Mouse (Mus musculus) kidney, postnatal 0 days (tissue): ENCODE results near the gene Slc22a4. TPM values are rescaled to one million over a fixed set of nuclear protein-coding genes. Genes with fewer than 3 reads are reported as not detected.

Experiments used
- ATAC-seq: fragments of 200-750 bp; cut with Nextera tagmentation; replicated peaks from 2 replicates; pipeline ENCODE4 v1.8.0; 2017; ENCODE audit warnings: low read depth, moderate number of reproducible peaks, moderate TSS enrichment, moderate library complexity; ENCODE audit not compliant: low FRiP score
- DNase-seq: peaks from one replicate; pipeline ENCODE4 v3.0.0-alpha.2; 2016; ENCODE audit warnings: low spot score
- H3K27ac ChIP-seq: fragments of 300-500 bp; sonication (generic); 2 replicates; pipeline ENCODE4 v1.5.1; 2014; ENCODE audit warnings: mild to moderate bottlenecking
- H3K27me3 ChIP-seq: fragments of 300-500 bp; sonication (generic); 2 replicates; pipeline ENCODE4 v1.6.1; 2014; ENCODE audit warnings: low read length, mixed read lengths; ENCODE audit not compliant: insufficient read depth
- H3K36me3 ChIP-seq: fragments of 300-500 bp; sonication (generic); 2 replicates; pipeline ENCODE4 v1.6.1; 2014; ENCODE audit warnings: low read length, mixed read lengths; ENCODE audit not compliant: insufficient read depth
- H3K4me1 ChIP-seq: fragments of 300-500 bp; sonication (generic); replicated peaks from 2 replicates; pipeline ENCODE4 v1.6.1; 2014; ENCODE audit warnings: antibody characterized with exemption, low read length, mixed read lengths; ENCODE audit not compliant: insufficient read depth
- H3K4me2 ChIP-seq: fragments of 300-500 bp; sonication (generic); 2 replicates; pipeline ENCODE4 v1.6.1; 2014; ENCODE audit warnings: mild to moderate bottlenecking, low read length, moderate library complexity, mixed read lengths
- H3K4me3 ChIP-seq: fragments of 300-500 bp; sonication (generic); replicated peaks from 2 replicates; pipeline ENCODE4 v1.5.1; 2014; ENCODE audit warnings: low read depth, low read length
- H3K9ac ChIP-seq: fragments of 300-500 bp; sonication (generic); 2 replicates; pipeline ENCODE4 v1.6.1; 2014; ENCODE audit warnings: low read depth, low read length
- H3K9me3 ChIP-seq: fragments of 300-500 bp; sonication (generic); replicated peaks from 2 replicates; pipeline ENCODE4 v1.6.1; 2016; ENCODE audit warnings: low read length, inconsistent platforms, mixed read lengths
- CTCF ChIP-seq: IDR thresholded peaks from 2 replicates; pipeline ENCODE4 v1.5.1; 2016; ENCODE audit warnings: antibody characterized with exemption, low read depth, mild to moderate bottlenecking, moderate library complexity
- WGBS: fragments of 180-500 bp; shearing (Covaris S2); extraction: QIAGEN DNeasy Blood & Tissue Kit; methylation state at CpG from one replicate; pipeline ENCODE4 v1.1.7; 2014; 5-methylcytosine and 5-hydroxymethylcytosine counted together
- polyA plus RNA-seq: library from polyadenylated mRNA; unstranded; fragments of >200 nt; fragmentation: Nextera tagmentation; extraction: Ambion mirVana; gene quantifications from 2 replicates; pipeline ENCODE4 v1.2.1, GENCODE M21; 2015

Gene Slc22a4
- polyA plus RNA-seq, 1 experiment from 2014 or later: 3.6 TPM

- no peaks in the 10 kb centered on the region for H3K36me3 ChIP-seq
- DNase-seq (no peak), ATAC-seq (no peak)
- H3K9ac ChIP-seq: no peak overlapping the region
- H3K27ac ChIP-seq: no peak overlapping the region
- no peak overlapping the region for H3K4me3 ChIP-seq
- H3K27me3 ChIP-seq: 0 out of 2 replicates have a peak, but pooled peaks cover 4% of the 10 kb centered on the region
- H3K4me2 ChIP-seq: no peak overlapping the region
- H3K9me3 ChIP-seq: no peaks in the 10 kb centered on the region
- TF ChIP-seq CTCF: no peak
- peaks cover 10% of the 10 kb centered on the region; the same call in 1 of the 2 replicates for H3K4me1 ChIP-seq
- WGBS: 86% methylated on average over 1 of the region's 1 CpGs
Observed at GRCm38 (mm10) chr11:54026491-54027041, 1.3 kb downstream of the Slc22a4 start.

- DNase-seq: no peak
- H3K4me2 ChIP-seq: no peak overlapping the region
- H3K4me1 ChIP-seq: no peaks in the 10 kb centered on the region
- H3K9me3 ChIP-seq: no peaks in the 10 kb centered on the region
- H3K4me3 ChIP-seq: no peak overlapping the region
- no peak overlapping the region for H3K9ac ChIP-seq
- WGBS: 95% methylated on average over 5 of the region's 5 CpGs
- ATAC-seq: no peak
- H3K27me3 ChIP-seq: no peaks in the 10 kb centered on the region
- H3K36me3 ChIP-seq: no peaks in the 10 kb centered on the region
- no peak for TF ChIP-seq CTCF
- H3K27ac ChIP-seq: no peak overlapping the region
Observed at GRCm38 (mm10) chr11:54021396-54022093, 6.3 kb downstream of the Slc22a4 start.

GRCm38 (mm10) chr11:54018893-54019732, 8.8 kb downstream of the Slc22a4 start:
- Histone ChIP-seq H3K4me1 (no peaks in the 10 kb centered on the region), H3K36me3 (no peaks in the 10 kb centered on the region), H3K4me2 (no peak overlapping the region), H3K4me3 (no peak overlapping the region), H3K9ac (no peak overlapping the region), H3K27me3 (no peaks in the 10 kb centered on the region), H3K27ac (no peak overlapping the region), H3K9me3 (no peaks in the 10 kb centered on the region)
- ATAC-seq (no peak), DNase-seq (no peak)
- 74% methylated on average over 3 of the region's 3 CpGs for WGBS
- no peak for TF ChIP-seq CTCF

GRCm38 (mm10) chr11:54017596-54017995, 10.3 kb downstream of the Slc22a4 start:
- no peaks in the 10 kb centered on the region for H3K4me1 ChIP-seq
- H3K27me3 ChIP-seq: no peaks in the 10 kb centered on the region
- H3K27ac ChIP-seq: no peak overlapping the region
- H3K36me3 ChIP-seq: no peaks in the 10 kb centered on the region
- no peak for ATAC-seq
- no peak overlapping the region for H3K4me3 ChIP-seq
- H3K9me3 ChIP-seq: no peaks in the 10 kb centered on the region
- no peak overlapping the region for H3K4me2 ChIP-seq
- no peak overlapping the region for H3K9ac ChIP-seq
- no peak for TF ChIP-seq CTCF
- DNase-seq: no peak
- 90% methylated on average over 4 of the region's 4 CpGs for WGBS

GRCm38 (mm10) chr11:54016051-54016450, 11.8 kb downstream of the Slc22a4 start:
- ATAC-seq (no peak), DNase-seq (no peak)
- Histone ChIP-seq H3K4me1 (no peaks in the 10 kb centered on the region), H3K36me3 (no peaks in the 10 kb centered on the region), H3K9me3 (no peaks in the 10 kb centered on the region), H3K4me3 (no peak overlapping the region), H3K27me3 (no peaks in the 10 kb centered on the region), H3K27ac (no peak overlapping the region), H3K9ac (no peak overlapping the region), H3K4me2 (no peak overlapping the region)
- 63% methylated on average over 8 of the region's 8 CpGs for WGBS
- no peak for TF ChIP-seq CTCF

- no peak for TF ChIP-seq CTCF
- no peak overlapping the region for H3K9ac ChIP-seq
- no peak overlapping the region for H3K27ac ChIP-seq
- no peak overlapping the region for H3K4me3 ChIP-seq
- WGBS: 68% methylated on average over 5 of the region's 5 CpGs
- no peak overlapping the region for H3K4me2 ChIP-seq
- H3K4me1 ChIP-seq: peaks cover 3% of the 10 kb centered on the region; the same call in 1 of the 2 replicates
- H3K9me3 ChIP-seq: no peaks in the 10 kb centered on the region
- no peaks in the 10 kb centered on the region for H3K36me3 ChIP-seq
- no peak for DNase-seq
- ATAC-seq: no peak
- H3K27me3 ChIP-seq: no peaks in the 10 kb centered on the region
Observed at GRCm38 (mm10) chr11:54012961-54013360, 14.9 kb downstream of the Slc22a4 start.
